Mouse (Mus musculus) MEL (cell line): ENCODE results near the gene Ncs1.

ENCODE experiments used
- BHLHE40 ChIP-seq: IDR thresholded peaks from 2 replicates; pipeline ENCODE4 v1.6.1; 2012; ENCODE audit warnings: low read depth, mild to moderate bottlenecking, inconsistent platforms, low read length, improper control_type of control experiment, borderline replicate concordance
- CTCF ChIP-seq, 3 experiments: IDR thresholded peaks in 2 of 3; conservative IDR thresholded peaks in 1 of 3; 2 replicates each; pipeline ENCODE4 v1.5.1; 2011 to 2012; ENCODE audit warnings: low read length in 3 of 3, low read depth in 2 of 3, mild to moderate bottlenecking in 2 of 3, improper control_type of control experiment in 1 of 3, inconsistent platforms in 1 of 3, mixed read lengths in 1 of 3, moderate library complexity in 1 of 3; ENCODE audit not compliant: control insufficient read depth in 1 of 3, insufficient read depth in 1 of 3, poor library complexity in 1 of 3, severe bottlenecking in 1 of 3
- E2F4 ChIP-seq: IDR thresholded peaks from 2 replicates; pipeline ENCODE4 v1.6.1; 2011; ENCODE audit warnings: low read depth, low read length, improper control_type of control experiment, borderline replicate concordance
- EP300 ChIP-seq, 2 experiments: IDR thresholded peaks; 2 replicates each; pipeline ENCODE4 v1.6.1; 2011; ENCODE audit warnings: improper control_type of control experiment in 2 of 2, low read length in 2 of 2, low read depth in 1 of 2, mild to moderate bottlenecking in 1 of 2
- MEF2A ChIP-seq: IDR thresholded peaks from 2 replicates; pipeline ENCODE4 v1.6.1; 2014; ENCODE audit warnings: low read depth, mild to moderate bottlenecking, inconsistent platforms, low read length, improper control_type of control experiment; ENCODE audit not compliant: poor library complexity, insufficient replicate concordance, severe bottlenecking; ENCODE audit errors: extremely low read depth
- POLR2A ChIP-seq, 2 experiments: IDR thresholded peaks; 2 replicates each; pipeline ENCODE4 v1.6.1; 2011 to 2012; ENCODE audit warnings: low read length in 2 of 2, mild to moderate bottlenecking in 2 of 2, control low read depth in 1 of 2, improper control_type of control experiment in 1 of 2, low read depth in 1 of 2, moderate library complexity in 1 of 2; ENCODE audit not compliant: control insufficient read depth in 1 of 2, insufficient read depth in 1 of 2, poor library complexity in 1 of 2
- TCF12 ChIP-seq: IDR thresholded peaks from 2 replicates; pipeline ENCODE4 v1.6.1; 2014; ENCODE audit warnings: low read depth, mild to moderate bottlenecking, inconsistent platforms, low read length, improper control_type of control experiment, moderate library complexity
- ZNF384 ChIP-seq: IDR thresholded peaks from 2 replicates; pipeline ENCODE4 v1.6.1; 2012; ENCODE audit warnings: low read depth, mild to moderate bottlenecking, inconsistent platforms, low read length, improper control_type of control experiment

GRCm38 (mm10) chr2:31263746-31264378 lies 18.2 kb downstream of the Ncs1 start:
- no peak for TF ChIP-seq ZNF384
- no peak for TF ChIP-seq CTCF (IDR thresholded peaks at IDR 0.05 in 2 of 3, conservative IDR thresholded peaks at IDR 0.05 in 1 of 3; ENCODE audit: control insufficient read depth in 1 of 3, insufficient read depth in 1 of 3, low read depth in 2 of 3, low read length in 3 of 3, poor library complexity in 1 of 3, severe bottlenecking in 1 of 3)
- no peak for TF ChIP-seq BHLHE40
- TF ChIP-seq TCF12, result no peak
- TF ChIP-seq POLR2A (IDR thresholded peaks at IDR 0.05; ENCODE audit: control insufficient read depth in 1 of 2, insufficient read depth in 1 of 2, low read depth in 1 of 2, low read length in 2 of 2, poor library complexity in 1 of 2), result no peak
- TF ChIP-seq MEF2A, result no peak
- TF ChIP-seq EP300 (IDR thresholded peaks at IDR 0.05; ENCODE audit: low read depth in 1 of 2, low read length in 2 of 2), result no peak
- no peak for TF ChIP-seq E2F4
